Mouse (Mus musculus): Measurements from ENCODE around the gene Gtpbp6.
"Not testable (repeated sequence)": the region's sequence is repeated elsewhere in the genome, so short reads cannot be mapped to it uniquely, and the experiment has no call there.

Gene Gtpbp6

DNA sequence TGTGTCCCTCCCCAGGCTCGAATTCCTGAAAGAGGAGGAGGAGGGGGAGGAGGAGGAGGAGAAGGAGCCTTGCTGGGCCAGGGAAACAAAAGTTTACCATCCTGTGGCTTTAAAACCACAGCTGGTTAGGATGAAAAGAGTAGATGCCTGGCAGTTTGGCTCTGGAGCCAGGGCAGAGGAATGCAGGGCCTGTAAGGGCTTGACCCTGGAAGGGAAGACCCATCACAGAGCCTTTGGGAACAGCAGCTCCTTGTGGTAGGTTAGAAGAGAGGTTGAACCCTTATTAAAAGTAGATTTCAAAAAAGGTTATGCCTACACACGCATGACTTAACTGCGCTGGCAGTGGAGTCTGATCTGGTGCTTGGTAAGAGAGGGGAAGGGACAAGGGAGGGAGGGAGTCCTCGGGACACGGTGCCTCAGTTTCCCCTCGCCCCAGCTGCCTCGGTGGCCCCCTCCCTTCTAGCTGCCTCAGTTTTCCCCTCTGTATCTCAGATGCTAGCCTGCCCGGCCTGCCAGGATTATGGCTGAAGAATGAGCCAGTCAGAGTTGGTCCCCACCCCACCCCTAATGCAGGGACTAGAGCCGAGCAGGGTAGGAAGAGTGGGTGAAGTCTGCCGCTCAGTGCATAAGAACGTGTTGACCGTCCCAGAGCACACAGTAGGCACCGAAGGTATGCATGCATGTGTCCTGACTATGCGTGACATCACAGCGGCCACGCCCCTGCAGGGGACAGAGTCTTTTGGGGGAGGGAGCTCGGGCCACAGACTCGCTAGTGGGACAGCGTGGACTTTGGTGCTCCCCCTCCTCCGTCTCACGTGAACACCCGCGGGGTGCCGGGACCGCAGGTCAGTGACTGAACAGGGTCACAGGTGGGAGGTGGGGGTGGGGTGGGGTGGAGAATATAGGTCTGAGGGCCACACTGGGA, 8.1 kb downstream of the Gtpbp6 start, which contains the start of gene Plcxd1:
Gene Plcxd1, plus strand, starts transcription at position 314 of the 925 bp plus-strand sequence.
- peak in 1 of 2 experiments; percentile 16 for DNase-seq

DNA sequence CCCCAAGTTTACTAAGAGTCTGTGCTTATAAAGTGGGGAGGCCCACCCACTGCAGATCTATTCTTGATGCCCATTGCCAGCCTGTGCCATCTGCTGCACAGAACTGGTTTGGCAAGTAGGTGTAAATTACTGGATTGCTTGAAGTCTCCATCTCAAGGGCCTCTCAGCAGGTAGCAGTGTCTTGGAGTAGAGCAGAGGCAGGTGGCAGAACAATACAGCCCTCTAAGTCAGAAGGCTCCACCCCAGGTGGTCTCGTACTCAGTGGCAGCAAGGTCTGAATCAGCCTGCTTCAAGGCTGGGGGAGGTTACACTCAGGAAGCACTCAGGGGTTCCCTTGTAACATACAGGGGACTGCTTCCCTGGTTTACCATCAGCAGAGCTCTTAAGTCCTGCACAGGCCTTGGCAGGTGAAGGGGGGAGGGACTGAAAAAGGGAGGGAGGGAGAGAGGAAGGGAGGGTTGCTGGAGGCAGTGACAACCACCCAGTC, 9.0 kb downstream of the Gtpbp6 start:
- peak in 1 of 2 experiments; percentile 11 for DNase-seq

DNA sequence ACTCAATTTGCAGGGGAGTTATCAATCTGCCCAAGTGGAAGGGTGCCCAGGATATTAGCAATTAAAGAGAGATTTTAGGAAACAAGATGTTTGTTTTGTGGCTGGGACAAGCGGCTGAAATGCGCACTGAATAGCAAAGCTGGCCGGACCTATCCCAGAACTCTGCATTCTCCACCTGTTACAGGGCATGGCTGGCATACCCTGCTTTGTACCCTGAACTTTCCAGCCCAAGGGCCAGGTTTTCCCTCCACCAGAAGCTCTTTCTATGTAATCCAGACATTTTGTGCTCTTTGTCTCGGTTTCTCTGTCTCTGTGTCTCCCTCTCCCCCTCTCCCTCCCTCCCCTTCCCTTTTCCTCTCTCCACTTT, 13.2 kb downstream of the Gtpbp6 start:
- DNase-seq = no peak

DNA sequence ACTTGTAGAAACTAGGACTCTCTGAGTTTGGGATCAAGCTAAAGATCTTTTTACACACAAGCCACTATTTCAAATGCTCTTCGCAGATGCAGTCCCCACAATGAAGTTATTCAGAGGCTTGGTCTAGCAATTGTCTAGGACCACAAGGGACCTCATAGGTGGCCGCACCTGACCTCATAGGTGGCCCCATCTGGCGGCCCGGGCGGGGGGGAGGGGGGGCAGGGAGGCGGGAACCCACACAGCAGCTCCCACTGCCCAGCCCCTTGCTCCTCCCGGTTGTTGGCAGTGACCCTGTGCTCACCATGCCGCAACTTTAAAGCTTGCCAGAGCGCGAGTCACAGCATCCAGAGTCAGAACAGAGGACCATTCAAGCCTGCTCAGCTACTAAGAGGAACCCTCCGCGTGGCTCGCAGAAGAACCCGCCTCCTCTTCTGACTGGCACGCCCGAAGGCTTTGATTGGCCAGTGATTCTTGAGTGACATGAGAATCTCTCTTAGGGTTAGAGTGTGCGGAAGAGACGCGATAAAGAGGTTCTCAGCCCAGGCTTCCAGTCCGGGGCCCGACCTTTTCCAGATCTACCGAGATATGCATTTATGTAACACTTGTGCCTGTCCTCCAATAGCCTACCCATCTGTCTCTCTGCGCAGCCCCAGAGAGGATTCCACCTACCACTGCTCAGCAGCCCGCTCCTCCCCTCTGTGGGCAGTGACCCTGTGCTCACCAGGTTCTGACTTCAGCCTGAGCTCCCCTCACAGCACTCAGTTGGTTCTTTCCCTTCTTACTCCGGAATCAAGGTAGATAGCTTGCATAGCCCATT, 13.8 kb downstream of the Gtpbp6 start, which contains the start of gene Gm35315:
Gene Gm35315, minus strand, starts transcription at position 391 of the 817 bp plus-strand sequence.
- DNase-seq = peak; percentile 89 to 90

DNA sequence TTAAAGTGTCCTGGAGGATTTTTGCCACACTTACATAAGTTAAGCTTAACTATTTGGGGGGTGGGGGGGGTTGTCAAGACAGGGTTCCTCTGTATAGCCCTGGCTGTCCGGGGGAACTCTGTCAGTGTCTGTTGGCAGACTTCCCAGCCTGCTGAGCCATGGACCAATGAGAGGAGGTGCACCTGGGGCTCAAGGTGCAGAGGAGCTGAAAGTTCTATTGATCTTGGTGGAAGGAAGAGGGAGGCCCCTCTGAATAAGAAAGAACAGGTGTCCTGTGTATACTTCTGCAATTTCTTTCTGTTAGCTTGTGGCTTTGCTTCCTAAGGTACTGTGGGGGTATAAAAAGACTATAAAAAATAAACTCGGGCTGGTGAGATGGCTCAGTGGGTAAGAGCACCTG, 16.5 kb downstream of the Gtpbp6 start:
- DNase-seq = no peak

DNA sequence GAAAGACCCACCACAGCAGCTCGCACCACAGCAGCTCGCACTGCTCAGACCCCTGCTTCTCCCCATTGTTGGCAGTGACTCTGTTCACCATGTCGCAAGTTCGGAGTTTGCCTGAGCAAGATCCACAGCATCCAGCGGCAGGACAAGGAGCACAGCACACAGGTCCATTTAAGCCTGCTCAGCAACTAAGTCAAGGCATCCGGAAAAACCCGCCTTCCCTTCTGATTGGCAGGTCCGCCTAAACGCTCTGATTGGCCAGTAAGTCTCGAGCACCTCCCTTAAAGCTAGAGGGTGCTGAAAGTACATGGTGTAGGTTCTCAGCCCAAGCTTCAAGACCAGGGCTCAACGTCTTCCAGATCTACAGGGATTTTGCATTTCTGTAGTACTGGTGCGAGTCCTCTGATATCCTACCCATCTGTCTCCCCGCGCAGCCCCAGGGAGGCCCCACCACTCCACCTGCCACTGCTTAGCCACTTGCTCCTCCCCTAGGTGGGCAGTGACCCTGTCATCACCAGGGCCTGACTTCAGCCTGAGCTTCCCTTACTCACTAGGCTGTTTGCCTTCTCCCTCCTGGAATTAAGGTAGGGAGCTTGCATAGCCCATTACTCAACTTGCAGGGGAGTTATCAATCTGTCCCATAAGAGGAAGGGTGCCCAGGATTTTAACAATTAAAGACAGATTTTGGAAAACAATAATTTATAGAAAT, 21.7 kb downstream of the Gtpbp6 start:
- DNase-seq = no peak

DNA sequence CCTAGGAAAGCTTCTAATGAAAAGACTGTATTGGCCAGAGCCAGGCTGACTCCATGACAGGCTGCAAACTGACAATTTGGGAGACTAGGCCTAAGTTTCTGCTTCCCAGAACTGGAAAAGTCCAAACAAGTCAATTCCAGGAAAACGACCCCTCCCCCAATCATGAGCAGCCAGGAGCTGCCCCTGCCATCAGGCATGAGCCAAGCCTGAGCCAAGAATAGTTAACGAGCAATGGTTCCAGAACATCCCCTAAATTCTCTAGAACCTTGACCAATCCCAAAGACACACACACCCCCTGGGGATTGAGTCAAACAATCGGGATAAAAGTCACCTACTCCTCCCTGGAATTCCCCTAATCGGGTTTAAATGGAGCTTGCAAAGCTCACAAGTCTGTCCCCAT, 25.0 kb downstream of the Gtpbp6 start:
- DNase-seq = no peak

DNA sequence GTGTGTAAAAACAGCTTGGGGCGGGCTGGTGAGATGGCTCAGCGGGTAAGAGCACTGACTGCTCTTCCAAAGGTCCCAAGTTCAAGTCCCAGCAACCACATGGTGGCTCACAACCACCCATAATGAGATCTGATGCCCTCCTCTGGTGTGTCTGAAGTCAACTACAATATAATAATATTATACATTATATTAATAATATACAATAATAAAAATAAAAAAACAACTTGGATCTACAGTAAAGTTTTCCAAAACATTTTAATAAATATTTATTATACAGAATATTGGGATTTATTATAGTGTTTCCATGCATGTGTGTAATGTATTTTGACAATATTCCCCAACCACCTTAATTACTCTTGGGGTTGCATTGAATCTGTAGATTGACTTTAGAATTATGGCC, 35.6 kb downstream of the Gtpbp6 start, which contains the start of gene Gm17655:
Gene Gm17655, minus strand, starts transcription at position 101 of the 400 bp plus-strand sequence.
- not testable (repeated sequence) for DNase-seq

DNA sequence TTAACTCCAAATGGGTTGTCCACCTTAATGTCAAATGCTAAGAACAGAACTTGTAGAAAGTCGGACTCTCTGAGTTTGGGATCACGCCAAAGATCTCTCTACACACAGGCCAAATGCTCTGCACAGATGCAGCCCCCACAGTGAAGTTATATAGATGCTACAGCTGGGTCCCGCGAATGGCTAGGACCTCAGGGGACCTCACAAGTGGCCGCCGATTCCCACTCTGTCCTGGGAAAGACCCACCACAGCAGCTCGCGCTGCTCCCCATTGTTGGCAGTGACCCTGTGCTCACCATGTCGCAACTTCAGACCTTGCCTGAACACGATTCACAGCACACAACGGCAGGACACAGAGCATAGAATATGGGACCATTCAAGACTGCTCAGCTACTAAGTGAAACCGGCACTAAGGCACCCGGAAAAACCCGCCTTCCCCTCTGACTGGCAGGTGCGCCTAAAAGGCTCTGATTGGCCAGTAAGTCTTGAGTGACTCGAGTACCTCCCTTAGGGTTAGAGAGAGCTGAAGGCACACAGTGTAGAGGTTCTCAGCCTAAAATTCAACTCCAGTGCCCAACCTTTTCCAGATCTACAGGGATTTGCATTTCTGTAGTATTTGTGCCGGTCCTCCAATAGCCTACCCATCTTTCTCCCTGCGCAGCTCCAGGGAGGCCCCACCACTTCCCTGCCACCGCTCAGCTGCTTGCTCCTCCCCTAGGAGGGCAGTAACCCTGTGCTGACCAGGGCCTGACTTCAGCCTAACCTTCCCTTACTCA, 50.2 kb downstream of the Gtpbp6 start:
- DNase-seq = peak; percentile 86 to 87

All from cerebellum, postnatal 10 days (tissue).